9 mouse cellular contexts compared by ENCODE assay signal in genomic region chr16:96469640-96470039, GRCm38 (mm10). TPM values are rescaled to one million over a fixed set of nuclear protein-coding genes. Genes with fewer than 3 reads are reported as not detected.
DNase-seq lines count a peak whose midpoint lies in the region.
"Had no signal": no experiment of that assay in that cellular context is flagged by ENCODE, and none has a peak within 500 bp of the region (broad histone marks: within the 10 kb centered on the region; RNA-seq: fewer than 3 reads in every experiment).

No protein-coding gene starts in this region.

- DNase-seq in cerebellum, postnatal 10 days, result peak; percentile 52 to 57
- no peak for DNase-seq in cerebellum, adult 9-11 months
- DNase-seq in right cerebral cortex, postnatal 4 days, result peak; percentile 23
- no peak for DNase-seq in right cerebral cortex, postnatal 36 days (ENCODE audit: low spot score in 2 of 2)
- peak; percentile 2 for DNase-seq in lung, postnatal 25 days (ENCODE audit: low spot score)
- DNase-seq in thymus, postnatal 36 days, result peak; percentile 14 to 31
- DNase-seq in urinary bladder, postnatal 10 days (ENCODE audit: low spot score), result no peak
- no peak for DNase-seq in gastrocnemius, postnatal 36 days

- intact Hi-C loops in gastrocnemius, postnatal 36 days (cut with DNase I), result loop anchor here (2.0 kb wide), 1 partner anchor 141 kb away; no protein-coding TSS in a partner anchor

RNA-seq across cellular contexts. Expression of gene Pcp4, which starts 2.2 kb away (rescaled TPM):
- under 1 TPM in 1 of 2 experiments, not detected in 1; 0.46 TPM for total RNA-seq in gastrocnemius, postnatal 36 days (2021)

RNA-seq across cellular contexts. Expression of gene Itgb2l, which starts 26.2 kb away (rescaled TPM):
- total RNA-seq in gastrocnemius, postnatal 36 days (2021), result not detected
- total RNA-seq: left cerebral cortex, postnatal 14 days had no signal

Comparison
In these comparisons a context has a peak if more than half of its experiments do, and no peak if none do; other contexts are left out.
1. DNase-seq: peak in cerebellum, postnatal 10 days (2 of 2), right cerebral cortex, postnatal 4 days (single experiment), lung, postnatal 25 days (single experiment) and thymus, postnatal 36 days (2 of 2); none in cerebellum, adult 9-11 months (single experiment), right cerebral cortex, postnatal 36 days (0 of 2), urinary bladder, postnatal 10 days (single experiment) and gastrocnemius, postnatal 36 days (0 of 2).